Mouse (Mus musculus) CH12.LX (cell line): ENCODE measurements at regions not wholly inside any gene's neighbourhood (a gene's known extent, or its start where the extent isn't known, plus 50 kb on each side); places are given as distances from the start of the nearest gene placed in this dataset.

Experiments used
- DNase-seq: peaks from one replicate; pipeline ENCODE4 v3.0.0-alpha.2; 2013; ENCODE audit errors: extremely low read depth
- H3K27ac ChIP-seq: 2 replicates; pipeline ENCODE4 v1.5.1; 2012; ENCODE audit warnings: low read depth, mild to moderate bottlenecking, control low read depth, moderate library complexity; ENCODE audit not compliant: insufficient read depth
- H3K27me3 ChIP-seq: replicated peaks from 2 replicates; pipeline ENCODE3; 2012; ENCODE audit warnings: inconsistent platforms
- H3K36me3 ChIP-seq, 2 experiments: replicated peaks in 1 of 2; 2 replicates each; pipeline versions ENCODE3 to v1.6.1; 2012; ENCODE audit warnings: inconsistent platforms in 1 of 2, low read length in 1 of 2, mild to moderate bottlenecking in 1 of 2, mixed read lengths in 1 of 2, moderate library complexity in 1 of 2; ENCODE audit not compliant: control insufficient read depth in 1 of 2, insufficient read depth in 1 of 2
- H3K4me1 ChIP-seq, 2 experiments: 2 replicates each; pipeline ENCODE4 v1.6.1; 2012; ENCODE audit warnings: inconsistent platforms in 1 of 2, moderate library complexity in 1 of 2; ENCODE audit not compliant: insufficient read depth in 2 of 2, control insufficient read depth in 1 of 2
- H3K4me2 ChIP-seq: 2 replicates; pipeline ENCODE4 v1.6.1; 2012; ENCODE audit warnings: low read depth, mild to moderate bottlenecking, control low read depth; ENCODE audit not compliant: poor library complexity, insufficient read depth, severe bottlenecking
- H3K4me3 ChIP-seq, 3 experiments: fragments of 150-350 bp in 1 of 3; sonication (generic) in 1 of 3; replicated peaks in 1 of 3; 2 replicates each; pipeline versions ENCODE3 to v1.5.1; 2011 to 2012; ENCODE audit warnings: low read depth in 2 of 3, low read length in 2 of 3, mild to moderate bottlenecking in 2 of 3, moderate library complexity in 2 of 3, control low read depth in 1 of 3, improper control_type of control experiment in 1 of 3, inconsistent platforms in 1 of 3, mixed read lengths in 1 of 3; ENCODE audit not compliant: poor library complexity in 1 of 3
- H3K79me2 ChIP-seq: replicated peaks from 2 replicates; pipeline ENCODE4 v1.6.1; 2012; ENCODE audit warnings: mild to moderate bottlenecking, moderate library complexity; ENCODE audit not compliant: control insufficient read depth, poor library complexity, insufficient read depth, severe bottlenecking; ENCODE audit errors: extremely low read depth
- H3K9ac ChIP-seq: 2 replicates; pipeline ENCODE4 v1.6.1; 2012; ENCODE audit warnings: low read depth, mild to moderate bottlenecking, control low read depth, moderate library complexity; ENCODE audit not compliant: insufficient read depth
- H3K9me3 ChIP-seq: replicated peaks from 2 replicates; pipeline ENCODE3; 2012; ENCODE audit warnings: low read length, inconsistent platforms, mixed read lengths
- BHLHE40 ChIP-seq: IDR thresholded peaks from 2 replicates; pipeline ENCODE4 v1.6.1; 2011; ENCODE audit warnings: mild to moderate bottlenecking, low read depth, low read length, improper control_type of control experiment
- CHD1 ChIP-seq: IDR thresholded peaks from 2 replicates; pipeline ENCODE4 v1.6.1; 2012; ENCODE audit warnings: low read depth, low read length, improper control_type of control experiment, inconsistent platforms
- CTCF ChIP-seq, 2 experiments: IDR thresholded peaks in 1 of 2; conservative IDR thresholded peaks in 1 of 2; 2 replicates each; pipeline ENCODE4 v1.5.1; 2011 to 2012; ENCODE audit warnings: low read depth in 2 of 2, low read length in 2 of 2, improper control_type of control experiment in 1 of 2, inconsistent platforms in 1 of 2, mild to moderate bottlenecking in 1 of 2, moderate library complexity in 1 of 2
- E2F4 ChIP-seq: IDR thresholded peaks from 2 replicates; pipeline ENCODE4 v1.6.1; 2011; ENCODE audit warnings: low read depth, low read length, improper control_type of control experiment; ENCODE audit not compliant: insufficient replicate concordance
- ELF1 ChIP-seq: IDR thresholded peaks from 2 replicates; pipeline ENCODE4 v1.6.1; 2014; ENCODE audit warnings: low read depth, mild to moderate bottlenecking, inconsistent platforms, low read length, improper control_type of control experiment
- EP300 ChIP-seq: IDR thresholded peaks from 2 replicates; pipeline ENCODE4 v1.6.1; 2011; ENCODE audit warnings: low read length, improper control_type of control experiment
- ETS1 ChIP-seq: conservative IDR thresholded peaks from 2 replicates; pipeline ENCODE4 v1.6.1; 2012; ENCODE audit warnings: low read depth, mild to moderate bottlenecking, inconsistent platforms, low read length, improper control_type of control experiment, moderate library complexity
- GABPA ChIP-seq: IDR thresholded peaks from 2 replicates; pipeline ENCODE4 v1.6.1; 2012; ENCODE audit warnings: low read depth, low read length, improper control_type of control experiment, inconsistent platforms; ENCODE audit not compliant: insufficient replicate concordance
- IRF4 ChIP-seq: IDR thresholded peaks from 2 replicates; pipeline ENCODE4 v1.6.1; 2014; ENCODE audit warnings: low read depth, mild to moderate bottlenecking, inconsistent platforms, low read length, improper control_type of control experiment
- KAT2A ChIP-seq: IDR thresholded peaks from 2 replicates; pipeline ENCODE4 v1.6.1; 2012; ENCODE audit warnings: low read length, improper control_type of control experiment, inconsistent platforms; ENCODE audit not compliant: insufficient replicate concordance
- MAX ChIP-seq: IDR thresholded peaks from 2 replicates; pipeline ENCODE4 v1.6.1; 2011; ENCODE audit warnings: low read length, improper control_type of control experiment
- MEF2A ChIP-seq: IDR thresholded peaks from 2 replicates; pipeline ENCODE4 v1.6.1; 2014; ENCODE audit warnings: low read depth, mild to moderate bottlenecking, inconsistent platforms, low read length, improper control_type of control experiment, borderline replicate concordance
- MXI1 ChIP-seq: IDR thresholded peaks from 2 replicates; pipeline ENCODE4 v1.6.1; 2011; ENCODE audit warnings: mild to moderate bottlenecking, low read depth, low read length, improper control_type of control experiment
- NRF1 ChIP-seq: IDR thresholded peaks from 2 replicates; pipeline ENCODE4 v1.6.1; 2014; ENCODE audit warnings: low read depth, mild to moderate bottlenecking, inconsistent platforms, low read length, improper control_type of control experiment, moderate library complexity
- PAX5 ChIP-seq: IDR thresholded peaks from 2 replicates; pipeline ENCODE4 v1.6.1; 2012; ENCODE audit warnings: low read length, inconsistent platforms, mixed read lengths
- POLR2A ChIP-seq: IDR thresholded peaks from 2 replicates; pipeline ENCODE4 v1.6.1; 2011; ENCODE audit warnings: low read depth, mild to moderate bottlenecking, improper control_type of control experiment, low read length
- POLR2AphosphoS2 ChIP-seq: IDR thresholded peaks from 2 replicates; pipeline ENCODE4 v1.6.1; 2011; ENCODE audit warnings: low read depth, low read length, improper control_type of control experiment
- RAD21 ChIP-seq: IDR thresholded peaks from 2 replicates; pipeline ENCODE4 v1.6.1; 2011; ENCODE audit warnings: low read depth, mild to moderate bottlenecking, low read length, improper control_type of control experiment, moderate library complexity
- RCOR1 ChIP-seq: conservative IDR thresholded peaks from 2 replicates; pipeline ENCODE4 v1.6.1; 2012; ENCODE audit warnings: low read depth, mild to moderate bottlenecking, inconsistent platforms, low read length, improper control_type of control experiment
- SIN3A ChIP-seq: IDR thresholded peaks from 2 replicates; pipeline ENCODE4 v1.6.1; 2012; ENCODE audit warnings: low read length, improper control_type of control experiment, inconsistent platforms
- SMC3 ChIP-seq: IDR thresholded peaks from 2 replicates; pipeline ENCODE4 v1.6.1; 2011; ENCODE audit warnings: low read depth, low read length, improper control_type of control experiment
- USF1 ChIP-seq: IDR thresholded peaks from 2 replicates; pipeline ENCODE4 v1.6.1; 2014; ENCODE audit warnings: low read depth, mild to moderate bottlenecking, inconsistent platforms, low read length, improper control_type of control experiment
- ZC3H11A ChIP-seq: IDR thresholded peaks from 2 replicates; pipeline ENCODE4 v1.6.1; 2012; ENCODE audit warnings: low read depth, mild to moderate bottlenecking, inconsistent platforms, low read length, improper control_type of control experiment
- ZKSCAN1 ChIP-seq: IDR thresholded peaks from 2 replicates; pipeline ENCODE4 v1.6.1; 2012; ENCODE audit warnings: low read depth, inconsistent platforms, low read length, improper control_type of control experiment, borderline replicate concordance
- ZMIZ1 ChIP-seq: IDR thresholded peaks from 2 replicates; pipeline ENCODE4 v1.6.1; 2012; ENCODE audit warnings: low read depth, mild to moderate bottlenecking, inconsistent platforms, low read length, improper control_type of control experiment
- dilution Hi-C: fragments of 300-500 bp; cut with MboI; formaldehyde crosslinking; loops from 2 replicates; pipeline ENCODE4 v1.14.3; 2020; ENCODE audit warnings: low sequenced_read_pairs; ENCODE audit not compliant: extremely low pct_unique_long_range_greater_than_20kb, extremely low pct_ligation_motif_present
- in situ Hi-C: fragments of 300-500 bp; cut with MboI; formaldehyde crosslinking; loops from 3 replicates; pipeline ENCODE4 v1.14.3; 2019; ENCODE audit warnings: low sequenced_read_pairs, low pct_ligation_motif_present, low pct_unique_long_range_greater_than_20kb, mixed read lengths

GRCm38 (mm10) chrX:11944574-11944973 lies 215.6 kb downstream of the Bcor start:
- TF ChIP-seq EP300 (no peak), IRF4 (no peak), SIN3A (no peak), KAT2A (no peak), ZC3H11A (no peak), USF1 (no peak), MXI1 (no peak), RCOR1 (no peak), ELF1 (no peak), E2F4 (no peak), POLR2AphosphoS2 (no peak), ETS1 (no peak), NRF1 (no peak), MAX (no peak), GABPA (no peak), POLR2A (no peak), RAD21 (no peak)
- H3K27ac ChIP-seq = no peak overlapping the region
- DNase-seq = no peak
- no peak overlapping the region for H3K4me3 ChIP-seq
- in situ Hi-C loops (no loop called here), dilution Hi-C loops (no loop called here)
- peaks cover 6 to 13% of the 10 kb centered on the region in 2 experiments; a peak in 1 of 4 replicates for H3K4me1 ChIP-seq
- no peaks in the 10 kb centered on the region for H3K27me3 ChIP-seq
- H3K4me2 ChIP-seq = no peak overlapping the region
- no peak overlapping the region for H3K9ac ChIP-seq
- H3K9me3 ChIP-seq = no peaks in the 10 kb centered on the region
- H3K79me2 ChIP-seq = no peaks in the 10 kb centered on the region
- H3K36me3 ChIP-seq = no peaks in the 10 kb centered on the region

- in situ Hi-C loops = no loop called here
- H3K79me2 ChIP-seq = no peaks in the 10 kb centered on the region
- no peak overlapping the region for H3K27ac ChIP-seq
- H3K27me3 ChIP-seq = no peaks in the 10 kb centered on the region
- no peak overlapping the region for H3K4me2 ChIP-seq
- no peaks in the 10 kb centered on the region for H3K36me3 ChIP-seq
- no peak overlapping the region for H3K4me3 ChIP-seq
- dilution Hi-C loops = no loop called here
- H3K9ac ChIP-seq = no peak overlapping the region
- no peak for DNase-seq
- TF ChIP-seq ZMIZ1 (no peak), ZC3H11A (no peak), GABPA (no peak), SIN3A (no peak), ZKSCAN1 (no peak), E2F4 (no peak), SMC3 (no peak), MEF2A (no peak), BHLHE40 (no peak), CTCF (conservative IDR thresholded peaks at IDR 0.05 in 1 of 2, IDR thresholded peaks at IDR 0.05 in 1 of 2; ENCODE audit: low read depth in 2 of 2, low read length in 2 of 2) (no peak), PAX5 (no peak), CHD1 (no peak), MAX (no peak), RCOR1 (no peak), EP300 (no peak)
- no peaks in the 10 kb centered on the region for H3K9me3 ChIP-seq
- H3K4me1 ChIP-seq = peaks cover 6 to 13% of the 10 kb centered on the region in 2 experiments; a peak in 1 of 4 replicates
Observed at GRCm38 (mm10) chrX:11945280-11945679, 214.9 kb downstream of the Bcor start.
